Mouse (Mus musculus) inflammation-experienced regulatory T-cells, adult 6 months (primary cell): ENCODE measurements around the gene Cep135. TPM values are rescaled to one million over a fixed set of nuclear protein-coding genes. Genes with fewer than 3 reads are reported as not detected.

Experiments used
- ATAC-seq: one replicate; pipeline ENCODE4 v1.8.0; 2017
- polyA plus RNA-seq, 3 experiments: library from polyadenylated mRNA; unstranded; fragments of 100-300 nt; shearing (Covaris generic); gene quantifications; one replicate each; pipeline ENCODE4 v1.2.1; 2017

Cep135 gene
- polyA plus RNA-seq: 1 to 10 TPM; 5.3 to 7.1 (median 6.7) TPM

DNA sequence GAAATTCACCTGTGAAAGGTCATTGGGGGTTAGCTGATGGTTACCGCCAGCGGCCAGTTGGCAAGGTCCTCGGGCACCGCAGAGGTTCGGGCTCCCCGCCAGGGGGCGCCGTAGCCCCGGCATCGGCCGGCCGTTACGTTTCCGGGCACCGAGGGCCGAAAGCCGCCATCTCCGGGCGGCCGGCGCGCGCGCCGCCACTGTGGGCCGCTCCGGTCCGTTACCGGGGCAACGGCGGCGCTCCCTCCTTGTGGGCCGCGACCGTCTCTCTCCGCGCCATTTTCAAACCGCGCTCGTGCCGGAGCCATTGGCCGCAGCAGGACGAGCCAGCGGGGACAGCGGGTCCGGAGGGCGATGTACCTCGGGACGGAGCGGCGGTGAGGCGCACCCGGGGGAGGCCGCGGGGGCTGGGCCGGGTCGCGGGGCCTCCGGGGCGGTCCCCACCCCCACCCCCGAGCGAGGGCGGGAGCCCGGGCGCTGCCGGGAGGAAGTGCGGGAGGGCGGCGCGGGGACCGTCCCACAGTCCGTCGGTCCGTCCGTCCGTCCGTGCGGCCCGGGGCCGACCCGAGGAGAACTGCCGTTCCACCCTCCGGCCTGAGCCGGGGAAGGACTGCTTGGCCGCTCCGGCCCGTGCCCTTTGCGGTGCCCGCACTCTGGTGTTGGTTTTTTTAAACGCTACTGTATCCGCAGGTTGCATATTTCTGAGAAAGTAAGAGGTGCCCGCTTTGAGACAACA, at the start of gene Cep135:
Gene Cep135 (plus strand): TSS at position 148 of the 733 bp plus-strand sequence.
- ATAC-seq: peak; percentile 75

DNA sequence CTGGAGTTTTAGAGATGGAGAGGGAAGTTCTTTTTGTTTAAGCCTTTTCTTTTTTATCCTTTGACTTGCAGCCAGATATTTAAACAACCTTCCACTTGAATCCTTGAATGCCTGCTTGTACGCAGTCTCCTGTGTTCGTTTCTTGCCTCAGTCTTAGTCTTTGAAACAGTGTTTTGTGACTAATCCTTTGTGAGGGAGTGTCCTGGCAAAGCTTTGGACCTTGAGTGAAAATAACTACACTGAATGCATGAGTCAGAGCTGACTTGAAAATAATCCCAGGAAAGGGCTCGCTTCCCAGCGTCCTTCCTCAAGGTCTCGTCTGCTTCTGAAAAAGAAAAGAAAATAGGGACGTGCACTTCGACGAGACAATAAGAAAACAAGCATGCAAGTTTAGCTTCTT, 48.3 kb upstream of the Cep135 start:
- ATAC-seq: no peak

DNA sequence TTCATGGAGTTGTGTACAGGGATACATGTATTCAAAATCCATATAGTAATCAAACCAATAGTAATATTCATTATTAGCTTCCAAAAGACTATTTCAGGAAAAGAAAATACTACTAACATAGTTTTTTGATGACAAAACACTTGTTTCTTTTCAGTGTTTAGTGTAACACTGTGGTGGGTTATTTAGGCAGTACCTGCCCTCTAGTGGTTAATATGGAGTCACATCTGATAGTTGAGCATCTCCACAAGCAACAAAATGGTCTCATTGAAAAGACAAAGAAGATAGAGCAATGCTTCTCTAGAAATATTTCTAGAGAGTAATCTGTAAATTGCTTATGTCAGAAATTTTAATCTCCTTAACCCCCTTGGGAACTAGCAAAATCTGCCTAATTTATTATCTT, 47.7 kb upstream of the Cep135 start:
- ATAC-seq: peak; percentile 60

DNA sequence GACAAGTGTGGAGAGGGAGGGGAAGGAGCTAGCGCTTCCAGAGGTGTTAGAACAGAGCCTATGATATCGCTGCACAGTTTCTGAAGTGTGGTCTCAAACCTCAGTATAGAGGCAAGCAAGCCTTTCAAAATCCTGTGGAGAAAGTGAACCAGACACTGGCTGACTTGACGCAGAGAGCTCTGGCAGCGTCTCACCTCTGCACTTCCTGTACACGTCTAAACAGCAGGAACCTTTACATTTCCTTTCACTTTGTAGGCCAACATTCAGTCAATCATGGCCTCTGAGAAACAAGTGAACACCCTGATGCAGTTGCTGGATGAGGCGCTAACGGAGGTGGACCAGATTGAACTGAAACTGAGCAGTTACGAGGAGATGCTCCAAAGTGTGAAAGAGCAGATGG, 45.3 kb upstream of the Cep135 start:
- ATAC-seq: no peak

DNA sequence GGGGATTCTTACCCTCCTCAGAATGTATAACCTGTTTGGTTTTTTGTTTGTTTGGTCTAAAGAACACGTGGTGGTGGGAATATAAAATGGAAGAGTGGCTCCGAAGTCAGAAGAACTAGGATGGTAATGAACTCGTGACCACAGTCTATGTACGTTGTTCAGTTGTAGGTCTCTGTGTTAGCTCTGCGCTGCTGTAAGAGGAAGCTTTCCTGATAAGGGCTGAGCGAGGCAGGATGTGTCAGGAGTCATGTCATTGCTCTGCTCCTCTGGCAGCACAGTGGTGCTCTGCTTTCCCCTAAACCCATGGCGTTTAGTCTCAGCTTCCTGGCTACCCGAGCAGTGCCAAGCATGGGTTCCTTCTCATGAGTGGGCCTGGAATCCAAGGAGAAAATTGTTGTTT, 38.1 kb upstream of the Cep135 start:
- no peak for ATAC-seq

DNA sequence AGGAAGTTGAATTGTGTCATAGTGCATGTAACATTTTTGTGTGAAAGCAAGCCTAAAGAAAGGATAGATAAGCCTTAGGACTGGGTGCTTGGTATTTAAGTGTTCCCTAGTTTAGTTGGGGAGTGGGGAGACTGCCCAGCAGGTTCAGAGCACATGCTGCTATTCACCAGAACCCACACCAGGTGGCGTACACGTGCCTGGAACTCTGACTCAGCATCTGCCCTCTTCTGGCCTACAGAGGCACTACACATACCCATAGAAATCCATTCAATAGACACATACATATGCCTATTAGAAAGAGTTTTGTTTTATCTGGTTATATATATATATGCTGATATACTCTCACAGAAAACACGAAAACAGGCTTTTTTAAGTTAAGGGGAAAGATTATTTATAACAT, 23.2 kb upstream of the Cep135 start:
- peak; percentile 96 for ATAC-seq

DNA sequence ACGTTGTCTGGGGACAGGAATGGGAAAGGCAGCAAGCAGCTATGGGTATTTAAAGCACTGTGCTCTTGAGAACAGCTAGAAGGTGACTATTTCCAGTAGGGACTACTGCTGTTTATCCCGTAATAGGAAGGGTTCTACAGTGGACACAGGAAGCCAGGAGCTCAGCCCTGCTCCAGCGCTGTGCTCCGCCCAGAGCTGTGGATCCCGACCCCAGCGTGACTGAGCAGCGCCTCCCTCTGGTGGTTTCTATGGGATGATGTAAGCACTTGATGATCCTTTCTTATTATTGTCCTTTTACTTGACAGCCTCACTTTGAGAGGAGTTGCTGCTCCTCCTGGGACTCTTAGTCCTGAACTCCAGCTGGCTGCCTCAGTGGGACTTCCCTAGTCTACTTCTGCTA, 14.2 kb upstream of the Cep135 start:
- ATAC-seq: no peak

DNA sequence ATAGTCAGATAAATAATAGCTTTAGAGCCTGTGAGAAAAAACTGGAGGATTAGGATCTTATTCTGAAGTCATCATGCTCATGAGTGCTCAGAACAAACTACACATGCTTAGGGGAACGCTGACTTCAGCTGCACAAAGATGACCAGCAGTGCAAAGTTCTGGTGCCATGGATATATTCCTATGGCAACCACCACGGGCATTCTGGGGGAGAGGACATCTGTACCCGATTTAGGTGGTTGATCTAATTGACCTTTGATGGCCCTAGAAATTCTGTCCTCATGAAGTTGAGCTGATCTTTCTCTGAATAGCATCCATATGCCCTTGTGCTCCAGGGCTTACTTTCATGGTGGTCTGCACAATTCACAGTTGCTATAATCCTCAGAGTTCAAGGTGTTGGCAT, 11.5 kb upstream of the Cep135 start:
- ATAC-seq: no peak

DNA sequence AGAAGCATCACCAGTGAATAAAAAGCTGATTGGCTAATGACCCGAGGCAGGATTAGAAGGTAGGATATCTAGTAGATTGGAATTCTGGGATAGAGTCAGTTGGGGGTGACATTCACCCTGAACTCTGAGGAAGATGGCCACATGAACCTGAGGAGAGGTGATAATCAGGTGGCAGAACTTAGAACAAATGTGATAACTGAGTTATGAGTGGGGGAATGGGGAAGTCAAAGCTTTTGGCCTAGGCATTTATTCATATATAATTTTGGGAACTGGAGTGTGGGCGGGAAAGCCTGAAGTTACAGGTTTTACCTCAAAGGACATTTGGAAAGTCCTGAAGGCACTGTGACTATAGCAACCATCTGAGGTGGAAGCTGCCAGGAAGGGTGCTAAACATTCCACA, 3.1 kb upstream of the Cep135 start:
- ATAC-seq: no peak

DNA sequence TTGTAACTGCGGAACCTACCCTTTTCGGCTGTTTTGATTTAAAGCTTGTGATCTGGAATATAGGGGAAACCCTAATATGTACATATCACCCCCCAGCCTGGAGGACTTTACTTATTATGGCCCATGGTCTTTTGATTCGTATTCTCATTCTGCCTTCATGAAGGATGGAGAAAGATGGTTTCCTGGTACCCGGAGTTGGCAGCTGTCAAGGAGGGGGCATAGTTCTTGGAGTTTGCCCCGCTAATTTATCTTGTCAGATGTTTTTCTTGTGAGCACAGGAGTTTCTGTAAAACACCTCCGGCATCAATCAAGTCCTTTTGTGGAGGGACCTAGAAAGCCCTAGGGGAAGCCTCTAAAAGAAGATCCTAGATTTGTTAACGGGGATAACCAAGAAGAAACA, 813 bp downstream of the Cep135 start:
- ATAC-seq: no peak

DNA sequence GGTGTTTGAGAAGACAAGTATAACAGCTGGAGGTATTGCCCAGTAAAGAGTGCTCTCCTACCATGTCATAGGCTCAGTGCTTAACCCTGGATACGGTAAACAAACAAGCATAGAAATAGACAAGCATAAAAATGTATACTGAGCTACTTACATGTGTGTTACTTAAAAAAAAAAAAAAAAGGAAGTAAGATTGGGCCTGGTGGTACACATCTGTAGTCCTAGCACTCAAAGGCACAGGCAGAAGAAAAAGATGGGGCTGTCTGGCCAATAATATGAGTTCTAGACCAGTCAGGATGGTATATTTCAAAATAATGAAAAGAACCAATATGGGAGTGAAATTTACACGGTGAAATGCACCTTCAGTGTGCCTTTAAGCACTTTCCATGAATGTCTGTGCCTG, 1.5 kb downstream of the Cep135 start:
- no peak for ATAC-seq

DNA sequence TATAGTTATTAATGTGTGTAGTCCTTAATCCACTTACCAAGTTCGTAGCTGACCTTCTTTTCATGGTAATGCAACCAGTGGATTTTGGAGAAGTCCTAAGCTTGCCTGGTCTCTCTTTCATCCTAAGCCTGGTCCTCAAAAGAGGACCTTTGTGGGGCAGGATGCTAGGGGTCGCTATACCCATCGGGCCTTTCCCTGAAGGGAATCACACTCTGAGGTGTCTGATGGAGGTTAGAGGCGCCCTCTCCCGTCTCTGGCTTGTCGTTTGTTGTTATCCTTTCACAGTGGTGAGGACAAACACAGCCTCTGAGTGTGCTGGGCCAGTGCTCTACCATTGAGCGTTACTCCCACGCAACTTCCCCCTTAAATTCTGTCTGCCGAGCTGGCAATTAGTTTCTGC, 3.4 kb downstream of the Cep135 start:
- no peak for ATAC-seq

DNA sequence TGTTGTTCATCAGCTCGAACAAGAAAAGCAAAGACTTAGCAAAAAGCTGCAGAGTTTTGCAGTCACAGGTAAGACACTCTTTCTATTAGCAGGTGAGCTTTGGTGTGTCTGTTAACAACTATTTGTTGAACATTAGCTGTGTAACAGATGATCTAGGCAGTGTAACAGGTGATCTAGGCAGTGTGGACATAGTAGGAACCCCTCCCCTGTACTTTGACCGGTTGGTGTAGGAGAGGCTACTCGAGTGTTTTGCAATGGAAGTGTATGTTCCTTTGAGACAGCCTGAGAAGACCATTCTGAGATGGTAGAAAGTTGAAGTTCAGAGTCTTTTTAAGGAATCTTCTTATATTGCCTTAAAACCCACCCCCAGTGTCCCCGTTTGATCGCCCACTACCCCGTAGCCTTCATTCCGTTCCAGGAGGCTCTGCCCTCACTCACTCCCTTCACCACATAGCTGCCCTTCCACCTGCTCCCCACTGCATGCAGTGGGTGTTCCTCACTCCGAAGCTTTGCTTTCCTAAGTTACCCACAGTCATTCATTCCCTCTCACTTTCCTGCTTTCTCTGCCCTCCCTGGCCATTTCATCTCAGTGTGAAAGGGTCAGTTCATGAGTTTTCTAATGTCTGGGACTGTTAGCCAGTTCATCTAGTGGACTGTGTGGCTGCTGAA, 21.3 kb downstream of the Cep135 start:
- ATAC-seq: no peak

DNA sequence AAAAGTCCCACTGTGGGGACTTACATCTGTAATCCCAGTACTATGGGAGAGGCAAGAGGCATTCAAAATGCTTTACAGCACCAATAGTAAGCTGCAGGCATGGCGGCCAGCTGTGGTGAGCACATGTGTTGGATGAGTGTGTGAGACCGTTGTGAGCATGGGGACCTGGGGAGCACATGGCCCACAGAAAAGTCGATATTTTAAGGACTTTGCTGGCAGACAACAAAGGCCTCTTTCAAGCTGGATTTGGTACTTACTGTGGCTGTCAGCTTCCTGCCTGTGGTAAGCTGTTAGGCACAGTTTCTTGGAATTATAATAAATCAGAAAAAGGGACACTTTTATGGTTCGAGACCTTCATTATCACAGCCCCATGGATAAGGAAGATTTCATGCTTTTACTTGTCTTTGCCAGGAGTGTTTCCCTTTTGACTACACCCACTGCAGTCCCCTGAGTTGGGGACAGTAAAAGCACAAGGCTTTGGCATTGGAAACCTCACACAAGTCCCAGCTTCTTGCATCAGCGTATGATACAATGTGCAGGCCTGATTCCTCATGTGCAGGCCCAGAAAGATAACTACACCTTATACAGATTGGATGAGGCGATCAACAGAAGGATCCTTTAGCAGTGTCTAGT, 24.5 kb downstream of the Cep135 start:
- ATAC-seq: no peak

DNA sequence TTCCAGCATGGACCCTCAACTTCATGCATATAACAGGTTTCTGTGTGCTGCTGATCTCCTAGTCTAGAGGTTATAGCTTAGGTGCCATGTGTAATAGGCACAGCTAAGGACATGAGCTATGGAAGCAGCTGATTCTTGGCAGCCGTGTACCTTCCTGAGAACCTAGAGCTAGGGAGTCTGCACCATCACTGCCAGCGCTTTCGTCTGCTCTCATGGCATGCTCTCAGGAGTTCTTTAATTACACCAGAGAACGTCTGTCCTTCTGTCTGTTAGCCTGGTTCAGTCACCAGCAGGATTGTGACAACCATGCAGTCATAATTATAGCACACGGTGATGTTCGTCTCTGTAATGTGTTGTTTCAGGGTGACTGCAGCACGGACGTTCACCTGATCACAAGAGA, 26.8 kb downstream of the Cep135 start:
- ATAC-seq: no peak

DNA sequence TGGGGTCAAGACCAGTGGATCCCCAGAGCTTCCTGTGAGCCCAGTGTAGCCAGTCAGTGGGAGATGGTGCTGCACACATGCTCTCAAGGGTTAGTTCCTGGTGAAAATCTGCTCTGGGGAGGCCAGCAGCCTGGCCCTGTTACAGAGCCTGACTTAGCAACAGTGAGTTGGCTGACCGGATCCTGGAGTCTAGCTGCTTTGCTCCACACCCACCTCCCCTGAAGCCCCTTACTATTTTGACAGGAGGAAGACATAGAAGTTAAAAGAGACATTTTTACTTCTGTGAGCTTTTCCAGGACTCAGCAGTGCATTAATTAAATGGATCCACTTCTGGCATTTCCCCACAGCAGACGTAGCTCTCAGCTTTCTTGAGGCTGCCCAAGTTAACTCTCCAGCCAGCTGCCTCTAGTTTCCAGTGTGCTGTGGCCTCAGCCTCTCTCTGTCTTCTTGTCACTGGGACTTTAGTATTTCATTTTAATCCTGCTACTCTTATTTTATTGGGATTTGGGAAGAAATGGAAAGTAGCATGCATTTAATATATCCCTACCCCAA, 27.8 kb downstream of the Cep135 start:
- ATAC-seq: no peak

DNA sequence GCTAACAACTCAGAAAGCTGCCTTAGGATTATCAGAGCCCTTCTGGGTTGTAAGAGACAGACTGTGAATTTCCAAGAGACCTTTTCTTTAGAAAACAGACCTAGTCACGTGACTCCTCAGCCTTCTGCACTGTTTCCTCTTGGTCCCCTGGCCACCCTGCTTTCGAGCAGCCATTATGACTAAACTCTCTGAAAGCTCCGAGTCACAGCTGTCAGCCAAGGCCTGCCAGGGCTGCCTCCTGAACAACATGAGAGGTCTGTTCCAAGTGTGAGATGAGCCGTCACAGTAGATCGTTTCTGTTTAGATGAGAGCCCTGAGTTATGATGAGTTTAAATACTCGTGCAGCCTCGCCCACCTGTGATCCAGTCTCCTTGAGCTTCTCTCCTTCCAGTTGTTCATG, 30.3 kb downstream of the Cep135 start:
- ATAC-seq: no peak

DNA sequence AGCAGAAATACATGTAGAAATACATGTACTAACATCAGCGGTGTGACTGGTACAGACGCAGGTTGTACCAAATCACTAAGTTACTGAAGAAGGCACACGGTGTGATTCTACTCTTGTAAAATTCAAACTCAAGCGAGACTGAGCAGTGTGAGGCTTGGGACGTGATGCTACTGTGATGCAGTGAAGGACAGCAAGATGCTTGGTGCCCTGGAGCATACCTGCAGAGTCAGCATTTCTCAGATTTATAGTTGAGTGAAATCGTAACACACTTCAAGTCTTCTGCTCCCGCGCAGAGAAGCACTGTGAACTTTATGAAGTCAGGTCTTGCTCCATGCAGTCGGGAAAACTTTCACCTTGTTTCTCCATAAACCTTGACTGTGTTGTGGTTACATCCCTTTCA, 35.3 kb downstream of the Cep135 start:
- ATAC-seq: no peak

DNA sequence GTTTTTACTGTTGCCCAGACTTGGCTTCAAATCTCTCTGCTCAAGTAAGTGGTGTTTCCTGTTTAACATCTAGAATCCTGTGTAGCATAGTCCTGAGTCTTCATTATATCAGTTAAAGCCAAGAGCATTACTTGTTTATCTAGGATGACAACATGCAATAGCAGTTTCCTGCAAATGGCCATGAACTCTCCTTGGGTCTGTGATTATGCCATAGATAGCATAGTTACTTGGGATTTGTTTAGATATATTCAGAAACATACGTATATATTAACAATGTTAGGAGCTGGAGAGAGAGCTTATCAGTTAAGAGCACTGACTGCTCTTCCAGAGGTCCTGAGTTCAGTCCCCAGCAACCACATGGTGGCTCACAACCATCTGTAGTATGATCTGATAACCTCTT, 39.3 kb downstream of the Cep135 start:
- ATAC-seq: no peak

DNA sequence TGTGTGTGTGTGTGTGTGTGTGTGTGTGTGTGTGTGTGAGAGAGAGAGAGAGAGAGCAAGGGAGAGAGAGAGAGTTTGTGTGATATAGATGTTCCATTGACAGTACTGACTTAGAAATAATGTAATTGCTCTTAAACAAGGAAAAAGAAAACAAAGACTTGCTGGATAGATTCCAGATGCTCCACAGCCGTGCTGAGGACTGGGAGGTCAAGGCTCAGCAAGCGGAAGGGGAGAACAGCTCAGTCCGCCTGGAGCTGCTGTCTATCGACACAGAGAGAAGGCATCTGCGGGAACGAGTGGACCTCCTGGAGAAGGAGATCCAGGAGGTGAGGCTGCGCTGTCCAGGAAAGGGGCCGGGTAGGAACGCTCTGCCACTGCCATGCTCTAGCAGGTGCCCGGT, 45.5 kb downstream of the Cep135 start:
- ATAC-seq: no peak

DNA sequence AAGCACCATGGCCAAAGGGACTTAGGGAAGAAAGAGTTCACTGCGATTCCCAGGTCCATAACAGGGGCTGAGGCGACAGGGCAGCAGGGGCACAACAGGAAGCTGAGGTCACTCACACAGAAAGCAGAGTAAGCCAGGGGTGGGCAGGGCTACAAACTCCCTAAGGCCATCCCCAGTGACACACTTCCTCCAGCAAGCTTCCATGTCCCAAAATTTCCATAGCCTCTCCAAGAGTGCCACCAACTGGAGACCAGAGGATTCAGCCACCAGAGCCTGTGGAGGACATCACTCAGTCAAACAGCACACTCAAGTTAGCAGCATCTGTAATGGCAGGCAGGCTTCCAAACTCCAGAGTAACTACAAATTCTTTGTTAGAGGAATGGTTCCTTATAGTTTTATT, 47.1 kb downstream of the Cep135 start:
- ATAC-seq: no peak

DNA sequence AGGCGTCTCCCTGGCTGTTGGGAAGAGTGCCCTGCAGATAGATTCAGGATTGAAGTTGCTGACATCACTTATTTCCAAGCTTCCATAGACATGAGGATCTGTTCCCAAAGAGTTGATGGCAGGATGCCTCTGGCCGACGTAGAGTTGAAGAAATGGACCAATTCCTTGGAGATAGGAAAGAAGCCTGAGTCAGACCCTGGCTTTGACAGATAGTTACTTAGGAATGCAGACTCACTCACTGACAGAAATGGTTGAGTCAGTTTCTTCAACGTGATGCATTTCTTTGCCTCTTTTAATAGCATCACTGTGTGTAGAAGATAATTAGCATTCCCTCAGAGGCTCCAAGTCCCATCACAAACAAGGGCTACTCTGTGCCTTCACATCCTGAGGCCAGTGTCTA, 53.6 kb downstream of the Cep135 start:
- no peak for ATAC-seq

DNA sequence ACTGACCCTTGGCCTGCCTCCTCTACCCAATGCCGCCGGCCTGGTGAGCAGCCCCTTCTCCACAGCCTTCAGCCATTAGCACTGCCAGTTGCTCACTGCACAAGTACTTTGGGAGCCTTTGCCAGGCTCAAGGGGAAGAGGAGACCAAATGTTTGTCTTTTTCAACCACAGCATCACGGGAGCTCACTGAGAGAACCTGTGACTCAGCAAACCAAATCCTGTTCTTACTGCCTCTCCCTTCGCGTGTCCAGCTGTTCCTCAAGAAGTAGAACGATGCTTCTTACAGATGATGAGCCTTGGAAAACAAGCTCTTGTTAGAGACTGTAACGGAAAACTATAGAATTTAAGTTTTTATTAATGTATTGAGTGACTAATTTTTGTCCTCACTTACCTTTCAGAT, 55.7 kb downstream of the Cep135 start:
- no peak for ATAC-seq
